Mouse (Mus musculus) splenic B cell, adult 2 months (primary cell): ENCODE measurements around the gene Bmp6.

Source experiments
- DNase-seq: peaks from one replicate; pipeline ENCODE4 v3.0.0-alpha.2; 2011; ENCODE audit warnings: low read depth, low spot score
- H3K27me3 ChIP-seq: 2 replicates; pipeline ENCODE4 v1.6.1; 2012; ENCODE audit warnings: mild to moderate bottlenecking, low read length, moderate library complexity, mixed read lengths; ENCODE audit not compliant: control insufficient read depth, poor library complexity, insufficient read depth, severe bottlenecking
- H3K36me3 ChIP-seq: 2 replicates; pipeline ENCODE4 v1.6.1; 2012; ENCODE audit warnings: mild to moderate bottlenecking, low read length, moderate library complexity, mixed read lengths; ENCODE audit not compliant: control insufficient read depth, poor library complexity, insufficient read depth, severe bottlenecking

The Bmp6 gene

GRCm38 (mm10) chr13:38527041-38527796 is 182.3 kb downstream of the Bmp6 start:
- Histone ChIP-seq H3K36me3 (peaks cover 2% of the 10 kb centered on the region; the same call in 1 of the 2 replicates), H3K27me3 (no peaks in the 10 kb centered on the region)
- no peak for DNase-seq

- Histone ChIP-seq H3K36me3 (peaks cover 1% of the 10 kb centered on the region; the same call in 1 of the 2 replicates), H3K27me3 (no peaks in the 10 kb centered on the region)
- peak; percentile 90 for DNase-seq
These were observed 183.1 kb downstream of the Bmp6 start for GRCm38 (mm10) chr13:38527797-38528650.

GRCm38 (mm10) chr13:38528687-38529294 is 183.9 kb downstream of the Bmp6 start, which contains the start of gene Txndc5:
Gene Txndc5 (minus strand): TSS chr13:38528824.
- DNase-seq, result no peak
- Histone ChIP-seq H3K36me3 (no peaks in the 10 kb centered on the region), H3K27me3 (no peaks in the 10 kb centered on the region)

DNA sequence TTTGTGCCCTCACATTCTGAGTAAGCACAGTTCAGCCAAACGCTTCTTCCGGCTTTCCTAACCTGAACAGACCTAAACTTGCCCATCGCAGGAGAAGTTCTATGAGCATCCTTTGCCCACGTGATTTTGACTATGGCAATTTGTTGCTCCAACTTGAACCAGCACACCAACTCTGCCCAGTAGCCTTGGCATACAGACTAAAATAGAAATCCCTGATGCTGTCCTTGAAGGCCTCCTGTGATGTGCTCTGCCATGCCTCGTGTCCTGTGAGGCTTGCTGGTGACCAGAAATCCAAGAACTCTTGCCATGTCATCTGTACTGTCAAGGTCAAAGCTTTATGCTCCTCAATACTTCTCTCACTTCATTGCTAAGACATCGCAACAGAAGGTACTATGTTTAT is 184.7 kb downstream of the Bmp6 start:
- no peaks in the 10 kb centered on the region for H3K27me3 ChIP-seq
- no peaks in the 10 kb centered on the region for H3K36me3 ChIP-seq
- DNase-seq, result no peak

DNA sequence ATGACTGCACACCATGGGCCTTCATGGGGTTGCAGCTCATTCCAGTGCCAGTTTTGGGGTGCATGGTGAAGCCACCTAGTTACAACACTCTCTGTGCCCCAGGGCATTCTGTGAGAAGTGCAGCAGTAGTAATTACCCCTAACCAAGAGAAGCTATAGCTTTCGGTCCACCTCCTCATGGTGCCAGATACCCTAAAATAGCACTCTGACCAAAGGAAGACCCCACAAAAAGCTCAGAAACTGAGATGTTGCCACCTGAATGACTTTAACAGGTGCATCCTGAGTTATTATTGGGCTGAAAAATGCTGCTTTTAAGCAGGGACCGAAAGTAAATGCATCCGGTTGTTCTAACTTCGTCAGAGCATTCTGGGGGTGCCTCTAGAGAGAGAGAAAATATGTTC is 186.6 kb downstream of the Bmp6 start:
- no peaks in the 10 kb centered on the region for H3K27me3 ChIP-seq
- DNase-seq, result peak; percentile 41
- H3K36me3 ChIP-seq, result no peaks in the 10 kb centered on the region

GRCm38 (mm10) chr13:38533461-38533860 is 188.6 kb downstream of the Bmp6 start:
- Histone ChIP-seq H3K27me3 (no peaks in the 10 kb centered on the region), H3K36me3 (no peaks in the 10 kb centered on the region)
- DNase-seq, result no peak

DNA sequence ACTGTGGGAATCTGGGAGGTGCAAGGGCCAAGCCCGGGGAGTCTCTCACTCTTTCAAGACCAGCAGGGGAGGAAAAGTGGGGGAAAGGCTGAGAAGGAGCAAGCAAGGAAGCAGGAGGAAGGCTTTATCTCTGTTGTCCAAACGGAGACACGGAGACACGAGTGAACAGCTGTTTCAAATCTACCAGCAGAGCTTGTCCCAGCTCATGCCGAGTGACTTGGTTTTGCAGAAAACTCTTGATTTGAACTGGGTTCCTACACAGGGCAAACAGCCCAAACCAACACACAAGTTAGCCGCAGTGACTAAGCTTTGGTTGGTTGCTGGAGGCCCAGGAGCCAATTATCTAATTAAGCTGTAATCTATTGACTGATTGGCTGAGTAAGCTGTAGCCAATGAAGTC is 189.1 kb downstream of the Bmp6 start:
- Histone ChIP-seq H3K36me3 (no peaks in the 10 kb centered on the region), H3K27me3 (no peaks in the 10 kb centered on the region)
- no peak for DNase-seq

- no peak for DNase-seq
- Histone ChIP-seq H3K36me3 (no peaks in the 10 kb centered on the region), H3K27me3 (no peaks in the 10 kb centered on the region)
These were observed 189.8 kb downstream of the Bmp6 start for GRCm38 (mm10) chr13:38534731-38535130.

GRCm38 (mm10) chr13:38537521-38537920 is 192.6 kb downstream of the Bmp6 start:
- H3K27me3 ChIP-seq, result no peaks in the 10 kb centered on the region
- H3K36me3 ChIP-seq, result no peaks in the 10 kb centered on the region
- no peak for DNase-seq

DNA sequence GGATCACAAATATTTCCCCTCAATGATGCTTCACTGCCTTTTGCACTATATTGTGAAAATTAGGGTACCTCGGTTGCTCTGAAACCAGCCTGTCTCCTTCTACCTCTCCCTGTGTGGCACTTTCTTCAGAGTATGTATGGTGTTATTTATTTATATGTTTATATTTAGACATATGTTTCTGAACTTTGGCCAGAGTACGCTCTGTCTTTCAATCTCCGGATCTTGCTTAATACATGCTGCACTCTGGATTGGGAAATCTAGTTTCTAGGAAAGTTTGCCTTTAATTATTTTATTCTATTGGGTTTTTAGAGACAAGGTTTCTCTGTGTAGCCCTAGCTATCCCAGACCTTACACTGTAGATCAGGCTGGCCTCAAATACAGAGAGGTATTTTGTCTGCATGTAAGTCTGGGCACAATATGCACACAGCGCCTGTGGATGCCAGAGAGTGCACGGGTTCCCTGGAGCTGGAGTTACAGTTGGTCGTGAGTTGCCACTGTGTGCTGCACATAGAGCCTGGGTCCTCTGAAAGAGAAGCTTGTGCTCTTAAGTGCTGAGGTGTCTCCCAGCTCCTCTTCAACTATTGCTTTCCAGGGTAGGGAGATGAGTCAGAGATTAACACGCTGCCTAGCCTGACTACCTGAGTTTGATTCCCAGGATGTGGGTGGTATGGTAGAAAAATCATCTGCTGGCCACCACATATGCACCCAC is 194.4 kb downstream of the Bmp6 start:
- Histone ChIP-seq H3K36me3 (no peaks in the 10 kb centered on the region), H3K27me3 (no peaks in the 10 kb centered on the region)
- DNase-seq, result no peak

- H3K36me3 ChIP-seq, result no peaks in the 10 kb centered on the region
These were observed 198.7 kb downstream of the Bmp6 start for GRCm38 (mm10) chr13:38543455-38544125.

GRCm38 (mm10) chr13:38544769-38545445 is 200.0 kb downstream of the Bmp6 start:
- H3K36me3 ChIP-seq, result no peaks in the 10 kb centered on the region
- no peaks in the 10 kb centered on the region for H3K27me3 ChIP-seq
- no peak for DNase-seq

More at GRCm38 (mm10) chr13:38543455-38544125, 198.7 kb downstream of the Bmp6 start:
- H3K27me3 ChIP-seq, result no peaks in the 10 kb centered on the region
- DNase-seq, result no peak

- H3K36me3 ChIP-seq, result no peaks in the 10 kb centered on the region
- DNase-seq, result no peak
- H3K27me3 ChIP-seq, result no peaks in the 10 kb centered on the region
These were observed 200.6 kb downstream of the Bmp6 start for GRCm38 (mm10) chr13:38545460-38545859.
